Mouse (Mus musculus): ENCODE measurements around the gene Ddc. TPM values are rescaled to one million over a fixed set of nuclear protein-coding genes. Genes with fewer than 3 reads are reported as not detected.

Gene Ddc
- total and polyA plus RNA-seq, 3 experiments: 0.07 to 0.08 TPM; not detected in 1

DNA sequence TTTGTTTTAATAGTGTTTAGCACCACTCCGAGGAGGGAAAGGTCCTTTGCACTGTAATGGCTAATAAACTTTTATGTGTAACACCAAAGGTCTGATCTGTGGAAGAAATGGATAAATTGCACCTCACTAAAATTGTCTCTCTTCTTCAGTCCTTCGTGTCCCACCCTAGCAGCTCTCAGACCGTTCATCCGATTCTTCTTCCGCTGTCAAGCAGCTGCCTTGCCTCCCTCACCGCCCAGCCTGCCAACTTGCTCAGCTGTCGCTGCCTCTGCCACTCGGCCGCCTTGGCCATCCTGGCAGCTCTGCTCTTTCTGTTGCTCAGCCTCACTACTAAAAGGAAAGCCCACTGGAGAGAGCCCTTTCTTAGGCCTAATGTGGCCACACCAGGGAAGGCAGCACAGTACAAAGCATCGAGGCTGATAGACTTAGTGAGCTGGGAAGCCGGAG is 42.2 kb downstream of the Ddc start:
- H3K9me3 ChIP-seq (replicated peaks; ENCODE audit: insufficient read depth, low read length): no peaks in the 10 kb centered on the region
- peaks cover 6 to 14% of the 10 kb centered on the region in 2 experiments for H3K27me3 ChIP-seq (ENCODE audit: control insufficient read depth in 1 of 2, insufficient read depth in 2 of 2, low read length in 2 of 2)
- no peak for DNase-seq (ENCODE audit: low read depth, low spot score)
- H3K27ac ChIP-seq (ENCODE audit: control insufficient read depth, low read depth, low read length): no peak overlapping the region
- H3K79me2 ChIP-seq (ENCODE audit: control insufficient read depth, insufficient read depth, low read length, poor library complexity): no peaks in the 10 kb centered on the region
- TF ChIP-seq SMC3 (IDR thresholded peaks at IDR 0.05; ENCODE audit: low read depth, low read length) (no peak), MEF2A (IDR thresholded peaks at IDR 0.05; ENCODE audit: extremely low read depth, insufficient replicate concordance, low read depth, low read length, poor library complexity, severe bottlenecking) (no peak), TCF12 (IDR thresholded peaks at IDR 0.05; ENCODE audit: low read depth, low read length) (no peak), KAT2A (conservative IDR thresholded peaks at IDR 0.05; ENCODE audit: low read depth, low read length) (no peak), CHD1 (IDR thresholded peaks at IDR 0.05; ENCODE audit: low read depth, low read length) (no peak), E2F4 (IDR thresholded peaks at IDR 0.05; ENCODE audit: borderline replicate concordance, low read depth, low read length) (no peak), USF1 (IDR thresholded peaks at IDR 0.05; ENCODE audit: low read depth, low read length) (no peak), MXI1 (IDR thresholded peaks at IDR 0.05; ENCODE audit: low read depth, low read length) (no peak)
- no peak overlapping the region for H3K9ac ChIP-seq (ENCODE audit: control insufficient read depth, low read depth, low read length, poor library complexity, severe bottlenecking)
- no peaks in the 10 kb centered on the region for H3K36me3 ChIP-seq (ENCODE audit: control insufficient read depth in 1 of 2, insufficient read depth in 2 of 2, low read length in 2 of 2)
- no peak overlapping the region for H3K4me3 ChIP-seq (ENCODE audit: control insufficient read depth in 1 of 2, insufficient read depth in 1 of 2, low read depth in 2 of 2, low read length in 2 of 2)
- no peaks in the 10 kb centered on the region for H3K4me1 ChIP-seq (ENCODE audit: control insufficient read depth in 1 of 2, insufficient read depth in 2 of 2, low read length in 2 of 2)

GRCm38 (mm10) chr11:11855061-11855672 is 42.8 kb downstream of the Ddc start:
- Histone ChIP-seq H3K36me3 (ENCODE audit: control insufficient read depth in 1 of 2, insufficient read depth in 2 of 2, low read length in 2 of 2) (no peaks in the 10 kb centered on the region), H3K9me3 (replicated peaks; ENCODE audit: insufficient read depth, low read length) (no peaks in the 10 kb centered on the region), H3K27ac (ENCODE audit: control insufficient read depth, low read depth, low read length) (no peak overlapping the region), H3K4me3 (ENCODE audit: control insufficient read depth in 1 of 2, insufficient read depth in 1 of 2, low read depth in 2 of 2, low read length in 2 of 2) (no peak overlapping the region), H3K27me3 (ENCODE audit: control insufficient read depth in 1 of 2, insufficient read depth in 2 of 2, low read length in 2 of 2) (peaks cover 4 to 10% of the 10 kb centered on the region in 2 experiments), H3K9ac (ENCODE audit: control insufficient read depth, low read depth, low read length, poor library complexity, severe bottlenecking) (no peak overlapping the region), H3K4me1 (ENCODE audit: control insufficient read depth in 1 of 2, insufficient read depth in 2 of 2, low read length in 2 of 2) (0 out of 4 replicates have a peak, but pooled peaks cover 0 to 2% of the 10 kb centered on the region in 2 experiments), H3K79me2 (ENCODE audit: control insufficient read depth, insufficient read depth, low read length, poor library complexity) (no peaks in the 10 kb centered on the region)
- no peak for DNase-seq (ENCODE audit: low read depth, low spot score)
- no peak for TF ChIP-seq MEF2A (IDR thresholded peaks at IDR 0.05; ENCODE audit: extremely low read depth, insufficient replicate concordance, low read depth, low read length, poor library complexity, severe bottlenecking)
- TF ChIP-seq ETS1 (IDR thresholded peaks at IDR 0.05; ENCODE audit: low read depth, low read length): no peak
- TF ChIP-seq TBP (IDR thresholded peaks at IDR 0.05; ENCODE audit: low read depth, low read length): no peak
- no peak for TF ChIP-seq ZMIZ1 (IDR thresholded peaks at IDR 0.05; ENCODE audit: low read depth, low read length)
- no peak for TF ChIP-seq GABPA (IDR thresholded peaks at IDR 0.05; ENCODE audit: low read depth, low read length)
- no peak for TF ChIP-seq CTCF (IDR thresholded peaks at IDR 0.05 in 2 of 3, conservative IDR thresholded peaks at IDR 0.05 in 1 of 3; ENCODE audit: control insufficient read depth in 1 of 3, insufficient read depth in 1 of 3, low read depth in 2 of 3, low read length in 3 of 3, poor library complexity in 1 of 3, severe bottlenecking in 1 of 3)
- TF ChIP-seq MXI1 (IDR thresholded peaks at IDR 0.05; ENCODE audit: low read depth, low read length): no peak
- no peak for TF ChIP-seq MAZ (IDR thresholded peaks at IDR 0.05; ENCODE audit: low read depth, low read length)

Measured in MEL (cell line).